Mouse (Mus musculus) liver, embryonic 16.5 days (tissue): ENCODE results near the gene Gli2. TPM values are rescaled to one million over a fixed set of nuclear protein-coding genes. Genes with fewer than 3 reads are reported as not detected.

ENCODE experiments used
- microRNA-seq: library from miRNA; unstranded; fragments of <30 nt; microRNA quantifications from one replicate; pipeline ENCODE4, GENCODE M21; 2016
- polyA plus RNA-seq: library from polyadenylated mRNA; unstranded; fragments of >200 nt; fragmentation: Nextera tagmentation; extraction: Ambion mirVana; gene quantifications from 2 replicates; pipeline ENCODE4 v1.2.1, GENCODE M21; 2015

The Gli2 gene
- polyA plus RNA-seq, 1 experiment from 2014 or later = 0.54 TPM

Small RNA genes lying within 50 kb of the gene (microRNA-seq; reads per million reads assigned to microRNA genes)
- gene Mir6346 = not detected
